Mouse (Mus musculus) lung, adult 2 months (tissue): ENCODE measurements around the gene Nup43. TPM values are rescaled to one million over a fixed set of nuclear protein-coding genes. Genes with fewer than 3 reads are reported as not detected.
"Not testable (repeated sequence)": the region's sequence is repeated elsewhere in the genome, so short reads cannot be mapped to it uniquely, and the experiment has no call there.

Source experiments
- DNase-seq: peaks from one replicate; pipeline ENCODE4 v3.0.0; 2022
- H3K4me1 ChIP-seq: fragments of 200-500 bp; 2 replicates; pipeline ENCODE4 v1.6.1; 2011; ENCODE audit warnings: low read length; ENCODE audit not compliant: control insufficient read depth, insufficient read depth
- H3K4me3 ChIP-seq: fragments of 200-500 bp; replicated peaks from 2 replicates; pipeline ENCODE3; 2011; ENCODE audit warnings: low read depth, mild to moderate bottlenecking, control low read depth, low read length; ENCODE audit errors: extremely low read depth
- CTCF ChIP-seq: fragments of 200-500 bp; IDR thresholded peaks from 2 replicates; pipeline ENCODE4 v1.5.1; 2011; ENCODE audit warnings: mild to moderate bottlenecking, low read length, control low read depth; ENCODE audit not compliant: insufficient read depth
- POLR2A ChIP-seq: fragments of 200-500 bp; IDR thresholded peaks from 2 replicates; pipeline ENCODE4 v1.6.1; 2011; ENCODE audit warnings: low read depth, mild to moderate bottlenecking, control low read depth, low read length, borderline replicate concordance; ENCODE audit errors: extremely low read depth
- WGBS: fragments of 180-500 bp; shearing (Covaris S2); methylation state at CpG from one replicate; pipeline ENCODE4 v1.1.7; 2018; 5-methylcytosine and 5-hydroxymethylcytosine counted together
- polyA plus RNA-seq: library from polyadenylated mRNA; depleted of rRNA; stranded (reverse); fragments of >200 nt; gene quantifications from 2 replicates; pipeline ENCODE4 v1.2.3, GENCODE M21; 2012; rRNA removed

Gene Nup43
- 3.0 and 4.3 TPM in 2 replicates for polyA plus RNA-seq

GRCm38 (mm10) chr10:7667342-7667802, at the start of gene Nup43:
TSS of gene Nup43 (plus strand) at chr10:7667503.
- H3K4me3 ChIP-seq, result peak within 1 kb of the TSS; percentile 89
- WGBS, result under 1% methylated on average over 24 of the region's 24 CpGs
- TF ChIP-seq CTCF, result no peak
- no peak for TF ChIP-seq POLR2A
- DNase-seq, result peak; percentile 89
- H3K4me1 ChIP-seq, result peaks cover 6% of the 10 kb centered on the region

- 69% methylated on average over 3 of the region's 3 CpGs for WGBS
- not testable (repeated sequence) for H3K4me1 ChIP-seq, DNase-seq, H3K4me3 ChIP-seq
Observed at GRCm38 (mm10) chr10:7617556-7617955, 49.7 kb upstream of the Nup43 start.

- no peaks in the 10 kb centered on the region for H3K4me1 ChIP-seq
- H3K4me3 ChIP-seq, result no peak overlapping the region
- 93% methylated on average over 5 of the region's 5 CpGs for WGBS
- no peak for DNase-seq
- no peak for TF ChIP-seq CTCF
- no peak for TF ChIP-seq POLR2A
Observed at GRCm38 (mm10) chr10:7619821-7620241, 47.5 kb upstream of the Nup43 start.

- Histone ChIP-seq H3K4me1 (no peaks in the 10 kb centered on the region), H3K4me3 (no peak overlapping the region)
- no peak for DNase-seq
- WGBS, result 79% methylated on average over 5 of the region's 5 CpGs
- TF ChIP-seq POLR2A (no peak), CTCF (no peak)
Observed at GRCm38 (mm10) chr10:7620723-7621122, 46.6 kb upstream of the Nup43 start.

GRCm38 (mm10) chr10:7622378-7622777, 44.9 kb upstream of the Nup43 start:
- TF ChIP-seq CTCF (no peak), POLR2A (no peak)
- DNase-seq, result no peak
- no peak overlapping the region for H3K4me3 ChIP-seq
- WGBS, result 78% methylated on average over 3 of the region's 3 CpGs
- H3K4me1 ChIP-seq, result no peaks in the 10 kb centered on the region

- no peak for DNase-seq
- TF ChIP-seq CTCF, result no peak
- Histone ChIP-seq H3K4me3 (no peak overlapping the region), H3K4me1 (no peaks in the 10 kb centered on the region)
- WGBS, result 86% methylated on average over 3 of the region's 3 CpGs
Observed at GRCm38 (mm10) chr10:7623861-7624518, 43.3 kb upstream of the Nup43 start.

- WGBS, result 84% methylated on average over 4 of the region's 4 CpGs
- no peaks in the 10 kb centered on the region for H3K4me1 ChIP-seq
Observed at GRCm38 (mm10) chr10:7629092-7629491, 38.2 kb upstream of the Nup43 start.

GRCm38 (mm10) chr10:7630286-7630685, 37.0 kb upstream of the Nup43 start:
- Histone ChIP-seq H3K4me3 (no peak overlapping the region), H3K4me1 (no peaks in the 10 kb centered on the region)
- TF ChIP-seq CTCF (no peak), POLR2A (no peak)
- 84% methylated on average over 5 of the region's 5 CpGs for WGBS
- no peak for DNase-seq

More at GRCm38 (mm10) chr10:7629092-7629491, 38.2 kb upstream of the Nup43 start:
- H3K4me3 ChIP-seq, result no peak overlapping the region
- DNase-seq, result no peak
- TF ChIP-seq CTCF (no peak), POLR2A (no peak)

- no peaks in the 10 kb centered on the region for H3K4me1 ChIP-seq
- H3K4me3 ChIP-seq, result no peak overlapping the region
- DNase-seq, result no peak
- WGBS, result 65% methylated on average over 16 of the region's 16 CpGs
- TF ChIP-seq POLR2A (no peak), CTCF (no peak)
Observed at GRCm38 (mm10) chr10:7630951-7631720, 36.2 kb upstream of the Nup43 start.

GRCm38 (mm10) chr10:7640366-7640765, 26.9 kb upstream of the Nup43 start:
- TF ChIP-seq POLR2A, result no peak
- no peak for TF ChIP-seq CTCF
- H3K4me1 ChIP-seq, result no peaks in the 10 kb centered on the region
- WGBS, result 95% methylated on average over 12 of the region's 12 CpGs
- no peak for DNase-seq
- no peak overlapping the region for H3K4me3 ChIP-seq
